Mouse (Mus musculus): ENCODE measurements around the gene Ppp2r3a. TPM values are rescaled to one million over a fixed set of nuclear protein-coding genes. Genes with fewer than 3 reads are reported as not detected.

Gene Ppp2r3a
- total and polyA plus RNA-seq, 3 experiments, result 1.1 to 3.0 TPM; not detected in 1

DNA sequence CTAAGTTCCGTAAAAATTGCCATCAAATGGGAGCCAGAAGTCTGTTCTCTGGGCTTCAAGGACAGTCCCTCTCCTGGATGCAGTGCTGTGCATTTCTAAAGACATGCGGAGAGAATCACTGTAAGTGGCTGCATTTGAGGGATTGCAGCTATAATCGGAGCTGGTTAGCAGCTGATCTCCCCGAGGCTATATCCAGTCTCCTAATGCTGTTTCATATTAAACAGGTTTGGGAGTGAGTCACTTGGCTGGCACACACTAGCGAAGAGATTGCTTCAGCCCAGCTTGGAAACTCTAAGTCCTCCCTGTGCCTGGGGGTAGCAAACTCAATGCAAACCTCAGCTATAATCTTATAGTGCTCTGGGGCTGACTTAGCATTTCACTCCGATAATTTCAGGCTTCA lies 14.0 kb upstream of the Ppp2r3a start:
- Histone ChIP-seq H3K27ac (ENCODE audit: control insufficient read depth, low read depth, low read length) (no peak overlapping the region), H3K79me2 (ENCODE audit: control insufficient read depth, insufficient read depth, low read length, poor library complexity) (no peaks in the 10 kb centered on the region), H3K27me3 (ENCODE audit: control insufficient read depth in 1 of 2, insufficient read depth in 2 of 2, low read length in 2 of 2) (no peaks in the 10 kb centered on the region; a peak in 1 of 4 replicates), H3K9me3 (replicated peaks; ENCODE audit: insufficient read depth, low read length) (no peaks in the 10 kb centered on the region), H3K9ac (ENCODE audit: control insufficient read depth, low read depth, low read length, poor library complexity, severe bottlenecking) (no peak overlapping the region), H3K36me3 (ENCODE audit: control insufficient read depth in 1 of 2, insufficient read depth in 2 of 2, low read length in 2 of 2) (no peaks in the 10 kb centered on the region), H3K4me1 (ENCODE audit: control insufficient read depth in 1 of 2, insufficient read depth in 2 of 2, low read length in 2 of 2) (no peaks in the 10 kb centered on the region; a peak in 2 of 4 replicates), H3K4me3 (ENCODE audit: control insufficient read depth in 1 of 2, insufficient read depth in 1 of 2, low read depth in 2 of 2, low read length in 2 of 2) (no peak overlapping the region)
- no peak for DNase-seq (ENCODE audit: low read depth, low spot score)
- TF ChIP-seq JUND (IDR thresholded peaks at IDR 0.05; ENCODE audit: low read depth, low read length) (no peak), TBP (IDR thresholded peaks at IDR 0.05; ENCODE audit: low read depth, low read length) (no peak), HCFC1 (IDR thresholded peaks at IDR 0.05; ENCODE audit: low read depth, low read length) (no peak), ELF1 (IDR thresholded peaks at IDR 0.05; ENCODE audit: low read depth, low read length) (no peak), CHD2 (IDR thresholded peaks at IDR 0.05; ENCODE audit: low read length) (no peak), NELFE (IDR thresholded peaks at IDR 0.05; ENCODE audit: low read depth, low read length) (no peak), UBTF (IDR thresholded peaks at IDR 0.05; ENCODE audit: borderline replicate concordance, insufficient read depth, low read depth, low read length) (no peak), NRF1 (IDR thresholded peaks at IDR 0.05; ENCODE audit: insufficient read depth, low read depth, low read length, poor library complexity, severe bottlenecking) (no peak), MAFK (IDR thresholded peaks at IDR 0.05; ENCODE audit: borderline replicate concordance, low read depth, low read length) (no peak), BHLHE40 (IDR thresholded peaks at IDR 0.05; ENCODE audit: borderline replicate concordance, low read depth, low read length) (no peak), ZMIZ1 (IDR thresholded peaks at IDR 0.05; ENCODE audit: low read depth, low read length) (no peak), TCF12 (IDR thresholded peaks at IDR 0.05; ENCODE audit: low read depth, low read length) (no peak), USF1 (IDR thresholded peaks at IDR 0.05; ENCODE audit: low read depth, low read length) (no peak), MXI1 (IDR thresholded peaks at IDR 0.05; ENCODE audit: low read depth, low read length) (no peak)

DNA sequence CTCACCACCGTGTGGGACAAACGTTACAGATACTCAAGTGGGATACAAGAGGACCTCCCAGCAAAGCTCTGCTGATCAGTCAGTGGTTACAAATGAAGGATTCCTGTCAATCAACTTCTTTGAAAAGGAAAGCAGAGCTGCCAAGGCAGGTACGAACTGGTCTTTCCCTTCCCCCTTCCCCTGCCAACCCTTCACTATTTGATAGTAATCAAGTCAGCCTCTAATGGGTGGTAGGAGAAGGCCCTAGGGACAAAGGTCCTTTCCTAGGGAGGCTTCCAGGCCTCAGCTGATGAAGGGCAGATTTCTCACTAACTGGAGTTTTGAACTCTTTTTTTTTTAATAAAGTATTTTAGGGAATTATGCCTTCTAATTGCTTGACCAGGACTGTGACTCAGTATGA lies 11.2 kb upstream of the Ppp2r3a start:
- no peak overlapping the region for H3K27ac ChIP-seq (ENCODE audit: control insufficient read depth, low read depth, low read length)
- no peaks in the 10 kb centered on the region for H3K79me2 ChIP-seq (ENCODE audit: control insufficient read depth, insufficient read depth, low read length, poor library complexity)
- H3K4me1 ChIP-seq (ENCODE audit: control insufficient read depth in 1 of 2, insufficient read depth in 2 of 2, low read length in 2 of 2), result no peaks in the 10 kb centered on the region; a peak in 2 of 4 replicates
- TF ChIP-seq NRF1 (IDR thresholded peaks at IDR 0.05; ENCODE audit: insufficient read depth, low read depth, low read length, poor library complexity, severe bottlenecking) (no peak), SMC3 (IDR thresholded peaks at IDR 0.05; ENCODE audit: low read depth, low read length) (no peak), EP300 (IDR thresholded peaks at IDR 0.05; ENCODE audit: low read depth in 1 of 2, low read length in 2 of 2) (no peak), BHLHE40 (IDR thresholded peaks at IDR 0.05; ENCODE audit: borderline replicate concordance, low read depth, low read length) (no peak), NELFE (IDR thresholded peaks at IDR 0.05; ENCODE audit: low read depth, low read length) (no peak), UBTF (IDR thresholded peaks at IDR 0.05; ENCODE audit: borderline replicate concordance, insufficient read depth, low read depth, low read length) (no peak), CHD1 (IDR thresholded peaks at IDR 0.05; ENCODE audit: low read depth, low read length) (no peak), MYB (IDR thresholded peaks at IDR 0.05; ENCODE audit: low read depth, low read length) (no peak), ZMIZ1 (IDR thresholded peaks at IDR 0.05; ENCODE audit: low read depth, low read length) (no peak), RAD21 (IDR thresholded peaks at IDR 0.05; ENCODE audit: low read depth, low read length) (no peak), ZNF384 (IDR thresholded peaks at IDR 0.05; ENCODE audit: low read depth, low read length) (no peak), POLR2A (IDR thresholded peaks at IDR 0.05; ENCODE audit: control insufficient read depth in 1 of 2, insufficient read depth in 1 of 2, low read depth in 1 of 2, low read length in 2 of 2, poor library complexity in 1 of 2) (no peak), ETS1 (IDR thresholded peaks at IDR 0.05; ENCODE audit: low read depth, low read length) (no peak), ZC3H11A (IDR thresholded peaks at IDR 0.05; ENCODE audit: low read depth, low read length) (no peak), JUND (IDR thresholded peaks at IDR 0.05; ENCODE audit: low read depth, low read length) (no peak), HCFC1 (IDR thresholded peaks at IDR 0.05; ENCODE audit: low read depth, low read length) (no peak)
- H3K36me3 ChIP-seq (ENCODE audit: control insufficient read depth in 1 of 2, insufficient read depth in 2 of 2, low read length in 2 of 2), result no peaks in the 10 kb centered on the region
- no peak overlapping the region for H3K4me3 ChIP-seq (ENCODE audit: control insufficient read depth in 1 of 2, insufficient read depth in 1 of 2, low read depth in 2 of 2, low read length in 2 of 2)
- H3K9me3 ChIP-seq (replicated peaks; ENCODE audit: insufficient read depth, low read length), result no peaks in the 10 kb centered on the region
- DNase-seq (ENCODE audit: low read depth, low spot score), result no peak
- H3K27me3 ChIP-seq (ENCODE audit: control insufficient read depth in 1 of 2, insufficient read depth in 2 of 2, low read length in 2 of 2), result no peaks in the 10 kb centered on the region; a peak in 1 of 4 replicates
- H3K9ac ChIP-seq (ENCODE audit: control insufficient read depth, low read depth, low read length, poor library complexity, severe bottlenecking), result no peak overlapping the region
